Mouse (Mus musculus): ENCODE data around the gene Pelp1. TPM values are rescaled to one million over a fixed set of nuclear protein-coding genes. Genes with fewer than 3 reads are reported as not detected.
"Not testable (repeated sequence)": the region's sequence is repeated elsewhere in the genome, so short reads cannot be mapped to it uniquely, and the experiment has no call there.

Gene Pelp1
- polyA plus RNA-seq, 1 experiment from 2014 or later: 31.6 TPM

DNA sequence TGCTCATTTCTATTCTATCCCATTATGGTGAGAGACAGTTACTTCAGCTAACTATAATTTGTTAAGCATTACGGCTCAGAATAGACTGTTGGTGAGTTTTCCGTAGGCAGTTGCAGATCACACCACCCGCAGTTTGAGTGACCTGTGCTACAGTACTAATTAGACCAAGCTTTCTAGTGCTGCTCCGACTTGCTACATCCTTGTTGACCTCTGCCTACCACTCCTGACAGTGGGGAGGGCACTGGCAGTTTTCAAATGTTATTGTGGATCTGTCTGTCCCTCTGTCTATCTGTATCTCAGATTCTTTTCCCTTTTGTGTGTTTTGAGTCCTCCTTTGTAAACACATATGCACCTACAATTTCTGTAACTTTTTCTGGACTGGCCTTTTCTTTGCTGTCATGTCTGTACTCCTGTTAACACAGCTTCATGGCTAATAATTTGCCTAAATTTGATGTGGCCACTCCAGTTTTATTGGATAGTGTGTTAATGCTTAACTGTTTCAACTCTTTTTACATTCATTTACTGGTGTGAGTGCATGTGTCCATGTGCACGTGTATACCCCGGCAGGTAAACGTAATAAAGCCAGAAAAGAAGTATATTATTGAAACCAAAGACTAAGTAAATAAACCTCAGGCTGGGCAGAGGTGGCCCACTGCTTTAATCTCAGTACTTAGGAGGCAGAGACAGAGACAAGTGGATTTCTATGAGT lies 36.8 kb downstream of the Pelp1 start:
- Histone ChIP-seq H3K27me3 (ENCODE audit: control insufficient read depth, insufficient read depth, low read length) (no peaks in the 10 kb centered on the region), H3K9me3 (ENCODE audit: control insufficient read depth, low read depth, low read length) (no peaks in the 10 kb centered on the region), H3K4me2 (replicated peaks; ENCODE audit: low read depth, low read length) (no peak overlapping the region), H3K4me3 (ENCODE audit: low read depth, low read length) (no peak overlapping the region), H3K36me3 (ENCODE audit: control insufficient read depth, insufficient read depth, low read length) (no peaks in the 10 kb centered on the region), H3K27ac (ENCODE audit: low read length) (no peak overlapping the region), H3K4me1 (ENCODE audit: control insufficient read depth, insufficient read depth, low read length) (no peaks in the 10 kb centered on the region), H3K9ac (replicated peaks; ENCODE audit: low read depth, low read length) (no peak overlapping the region)
- ATAC-seq (ENCODE audit: insufficient number of reproducible peaks, insufficient read depth, low FRiP score, low read depth): no peak
- WGBS: 71% methylated on average over 7 of the region's 7 CpGs

DNA sequence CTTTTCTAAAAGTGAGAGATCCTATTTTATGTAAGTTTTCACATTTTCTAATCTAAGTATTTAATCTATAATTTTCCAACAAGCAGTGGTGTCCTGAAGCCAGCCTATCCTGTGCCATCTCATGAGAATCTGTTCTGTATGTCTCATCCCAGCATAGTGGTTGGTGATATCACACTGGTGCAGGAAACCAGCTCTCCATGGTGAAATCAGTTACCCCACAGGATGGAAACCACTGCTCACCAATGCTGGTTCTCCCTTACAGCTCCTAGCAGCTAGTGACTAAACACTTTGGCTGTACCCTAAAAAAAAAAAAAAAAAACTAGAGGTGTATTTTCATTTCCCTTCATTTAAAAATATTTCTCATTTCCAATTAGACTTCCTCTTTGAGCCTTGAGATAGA lies 37.4 kb downstream of the Pelp1 start:
- Histone ChIP-seq H3K27me3 (ENCODE audit: control insufficient read depth, insufficient read depth, low read length) (no peaks in the 10 kb centered on the region), H3K4me3 (ENCODE audit: low read depth, low read length) (no peak overlapping the region), H3K27ac (ENCODE audit: low read length) (no peak overlapping the region), H3K36me3 (ENCODE audit: control insufficient read depth, insufficient read depth, low read length) (no peaks in the 10 kb centered on the region), H3K9ac (replicated peaks; ENCODE audit: low read depth, low read length) (no peak overlapping the region), H3K9me3 (ENCODE audit: control insufficient read depth, low read depth, low read length) (no peaks in the 10 kb centered on the region), H3K4me2 (replicated peaks; ENCODE audit: low read depth, low read length) (no peak overlapping the region), H3K4me1 (ENCODE audit: control insufficient read depth, insufficient read depth, low read length) (no peaks in the 10 kb centered on the region)
- no peak for ATAC-seq (ENCODE audit: insufficient number of reproducible peaks, insufficient read depth, low FRiP score, low read depth)

DNA sequence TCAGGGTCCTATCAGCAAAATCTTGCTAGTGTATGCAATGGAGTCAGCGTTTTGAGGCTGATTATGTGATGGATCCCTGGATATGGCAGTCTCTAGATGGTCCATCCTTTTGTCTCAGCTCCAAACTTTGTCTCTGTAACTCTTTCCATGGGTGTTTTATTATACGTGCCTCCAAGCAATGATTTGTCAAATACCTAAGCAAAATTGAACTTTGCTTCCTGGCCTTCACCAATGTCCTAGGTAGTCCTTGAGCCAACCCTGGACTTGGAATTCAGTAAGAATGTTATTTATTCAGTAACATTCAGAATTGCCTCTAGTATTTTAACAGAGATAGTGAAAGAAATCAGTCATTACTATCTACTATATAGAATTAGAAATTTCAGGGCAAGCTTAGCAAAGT lies 41.2 kb downstream of the Pelp1 start:
- H3K4me3 ChIP-seq (ENCODE audit: low read depth, low read length); H3K27me3 ChIP-seq (ENCODE audit: control insufficient read depth, insufficient read depth, low read length); H3K27ac ChIP-seq (ENCODE audit: low read length); H3K4me2 ChIP-seq (replicated peaks; ENCODE audit: low read depth, low read length); H3K36me3 ChIP-seq (ENCODE audit: control insufficient read depth, insufficient read depth, low read length); H3K4me1 ChIP-seq (ENCODE audit: control insufficient read depth, insufficient read depth, low read length); ATAC-seq (ENCODE audit: insufficient number of reproducible peaks, insufficient read depth, low FRiP score, low read depth); H3K9me3 ChIP-seq (ENCODE audit: control insufficient read depth, low read depth, low read length); H3K9ac ChIP-seq (replicated peaks; ENCODE audit: low read depth, low read length): not testable (repeated sequence)
- WGBS: 69% methylated on average over 2 of the region's 2 CpGs

DNA sequence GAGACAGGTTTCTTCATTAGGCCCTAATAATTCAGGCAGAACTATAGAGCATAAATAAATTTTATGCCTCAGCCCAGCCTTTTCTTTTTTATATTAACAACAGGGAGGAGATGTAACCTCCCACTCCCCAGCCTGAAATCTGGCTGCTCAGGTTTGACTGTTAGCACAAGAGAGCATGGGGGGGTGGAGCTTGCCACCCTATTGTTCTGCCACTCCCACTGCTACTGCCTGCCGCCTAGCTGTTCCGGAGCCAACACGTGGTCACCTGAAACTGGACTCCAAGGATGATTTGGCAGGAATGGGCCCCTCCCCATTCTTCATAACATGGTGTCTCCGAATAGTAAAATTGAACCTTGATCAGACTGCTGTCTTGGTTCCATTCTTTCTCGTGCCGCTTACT lies 42.1 kb downstream of the Pelp1 start:
- not testable (repeated sequence) for H3K36me3 ChIP-seq (ENCODE audit: control insufficient read depth, insufficient read depth, low read length); H3K9me3 ChIP-seq (ENCODE audit: control insufficient read depth, low read depth, low read length); H3K9ac ChIP-seq (replicated peaks; ENCODE audit: low read depth, low read length); H3K4me2 ChIP-seq (replicated peaks; ENCODE audit: low read depth, low read length); H3K27me3 ChIP-seq (ENCODE audit: control insufficient read depth, insufficient read depth, low read length); H3K4me1 ChIP-seq (ENCODE audit: control insufficient read depth, insufficient read depth, low read length); H3K27ac ChIP-seq (ENCODE audit: low read length); H3K4me3 ChIP-seq (ENCODE audit: low read depth, low read length); ATAC-seq (ENCODE audit: insufficient number of reproducible peaks, insufficient read depth, low FRiP score, low read depth)
- 69% methylated on average over 6 of the region's 6 CpGs for WGBS

- Histone ChIP-seq H3K27ac (ENCODE audit: low read length) (no peak within 1 kb of the TSS), H3K9ac (replicated peaks; ENCODE audit: low read depth, low read length) (no peak within 1 kb of the TSS), H3K27me3 (ENCODE audit: control insufficient read depth, insufficient read depth, low read length) (peaks cover 24% of the 10 kb centered on the region), H3K4me2 (replicated peaks; ENCODE audit: low read depth, low read length) (peak within 1 kb of the TSS; percentile 55), H3K36me3 (ENCODE audit: control insufficient read depth, insufficient read depth, low read length) (no peaks in the 10 kb centered on the region), H3K4me1 (ENCODE audit: control insufficient read depth, insufficient read depth, low read length) (no peaks in the 10 kb centered on the region), H3K9me3 (ENCODE audit: control insufficient read depth, low read depth, low read length) (no peaks in the 10 kb centered on the region), H3K4me3 (ENCODE audit: low read depth, low read length) (peak within 1 kb of the TSS; percentile 27)
- WGBS: 2% methylated on average over 19 of the region's 19 CpGs
- no peak for ATAC-seq (ENCODE audit: insufficient number of reproducible peaks, insufficient read depth, low FRiP score, low read depth)
These were observed 58.0 kb downstream of the Pelp1 start, which contains the start of gene Alox15 for GRCm38 (mm10) chr11:70351868-70352267. Gene Alox15 (minus strand): TSS chr11:70352031.

DNA sequence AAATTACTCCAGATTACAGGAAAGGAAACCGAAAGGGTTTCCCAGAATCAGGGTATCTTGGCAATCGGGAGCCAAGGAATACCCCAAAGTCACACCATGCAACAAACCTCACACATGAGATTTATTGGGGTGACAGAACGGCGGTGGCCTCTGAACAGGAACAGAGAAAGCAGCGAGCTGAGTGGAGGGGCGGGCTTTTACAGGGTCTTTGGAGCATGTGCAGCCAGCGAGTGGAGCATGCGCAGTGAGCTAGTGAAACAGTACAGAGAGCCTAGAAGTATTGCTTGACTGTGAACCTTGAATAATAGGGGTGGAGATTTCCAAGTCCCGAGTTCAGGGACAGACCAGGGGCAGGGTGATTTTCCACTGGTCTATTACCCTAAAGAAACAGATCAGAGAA lies 61.2 kb downstream of the Pelp1 start:
- no peak for ATAC-seq (ENCODE audit: insufficient number of reproducible peaks, insufficient read depth, low FRiP score, low read depth)
- H3K4me1 ChIP-seq (ENCODE audit: control insufficient read depth, insufficient read depth, low read length): no peaks in the 10 kb centered on the region
- H3K27me3 ChIP-seq (ENCODE audit: control insufficient read depth, insufficient read depth, low read length): peaks cover 24% of the 10 kb centered on the region
- H3K27ac ChIP-seq (ENCODE audit: low read length): no peak overlapping the region
- H3K9ac ChIP-seq (replicated peaks; ENCODE audit: low read depth, low read length): no peak overlapping the region
- H3K36me3 ChIP-seq (ENCODE audit: control insufficient read depth, insufficient read depth, low read length): no peaks in the 10 kb centered on the region
- 76% methylated on average over 9 of the region's 9 CpGs for WGBS
- no peak overlapping the region for H3K4me2 ChIP-seq (replicated peaks; ENCODE audit: low read depth, low read length)
- no peak overlapping the region for H3K4me3 ChIP-seq (ENCODE audit: low read depth, low read length)
- H3K9me3 ChIP-seq (ENCODE audit: control insufficient read depth, low read depth, low read length): no peaks in the 10 kb centered on the region

DNA sequence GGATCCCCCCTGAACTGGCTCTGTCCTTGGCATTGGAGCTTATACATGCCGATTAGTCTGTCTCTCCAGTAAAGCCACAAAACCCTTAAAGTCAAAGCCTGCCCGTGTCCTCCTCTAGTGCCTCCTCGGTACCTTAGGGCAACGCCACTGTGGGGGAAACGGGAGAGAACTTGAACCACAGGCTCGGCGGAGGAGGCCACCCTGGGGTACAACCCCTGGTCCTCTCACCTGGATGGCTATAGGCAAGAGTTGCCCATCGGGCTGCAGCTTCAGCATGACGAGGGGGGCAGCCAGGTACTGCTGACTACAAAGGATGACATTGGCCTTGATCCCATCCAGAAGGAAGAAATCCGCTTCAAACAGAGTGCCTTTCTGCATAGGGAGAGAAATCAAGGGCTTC lies 62.0 kb downstream of the Pelp1 start:
- Histone ChIP-seq H3K9ac (replicated peaks; ENCODE audit: low read depth, low read length) (no peak overlapping the region), H3K36me3 (ENCODE audit: control insufficient read depth, insufficient read depth, low read length) (no peaks in the 10 kb centered on the region), H3K27me3 (ENCODE audit: control insufficient read depth, insufficient read depth, low read length) (peaks cover 16% of the 10 kb centered on the region), H3K4me1 (ENCODE audit: control insufficient read depth, insufficient read depth, low read length) (no peaks in the 10 kb centered on the region), H3K27ac (ENCODE audit: low read length) (no peak overlapping the region), H3K4me3 (ENCODE audit: low read depth, low read length) (no peak overlapping the region), H3K9me3 (ENCODE audit: control insufficient read depth, low read depth, low read length) (no peaks in the 10 kb centered on the region), H3K4me2 (replicated peaks; ENCODE audit: low read depth, low read length) (no peak overlapping the region)
- ATAC-seq (ENCODE audit: insufficient number of reproducible peaks, insufficient read depth, low FRiP score, low read depth): no peak
- WGBS: 77% methylated on average over 10 of the region's 10 CpGs

- Histone ChIP-seq H3K4me1 (ENCODE audit: control insufficient read depth, insufficient read depth, low read length) (no peaks in the 10 kb centered on the region), H3K9me3 (ENCODE audit: control insufficient read depth, low read depth, low read length) (no peaks in the 10 kb centered on the region), H3K4me3 (ENCODE audit: low read depth, low read length) (no peak overlapping the region), H3K27me3 (ENCODE audit: control insufficient read depth, insufficient read depth, low read length) (peaks cover 5% of the 10 kb centered on the region; the same call in 1 of the 2 replicates), H3K9ac (replicated peaks; ENCODE audit: low read depth, low read length) (no peak overlapping the region), H3K36me3 (ENCODE audit: control insufficient read depth, insufficient read depth, low read length) (no peaks in the 10 kb centered on the region), H3K27ac (ENCODE audit: low read length) (no peak overlapping the region), H3K4me2 (replicated peaks; ENCODE audit: low read depth, low read length) (no peak overlapping the region)
- 80% methylated on average over 8 of the region's 8 CpGs for WGBS
- ATAC-seq (ENCODE audit: insufficient number of reproducible peaks, insufficient read depth, low FRiP score, low read depth): no peak
These were observed 64.3 kb downstream of the Pelp1 start for GRCm38 (mm10) chr11:70345546-70345945.

- 70% methylated on average over 10 of the region's 10 CpGs for WGBS
- H3K4me2 ChIP-seq (replicated peaks; ENCODE audit: low read depth, low read length): no peak overlapping the region
- H3K4me3 ChIP-seq (ENCODE audit: low read depth, low read length): no peak overlapping the region
- H3K4me1 ChIP-seq (ENCODE audit: control insufficient read depth, insufficient read depth, low read length): no peaks in the 10 kb centered on the region
- ATAC-seq (ENCODE audit: insufficient number of reproducible peaks, insufficient read depth, low FRiP score, low read depth): no peak
- no peaks in the 10 kb centered on the region; the same call in 1 of the 2 replicates for H3K27me3 ChIP-seq (ENCODE audit: control insufficient read depth, insufficient read depth, low read length)
- H3K9ac ChIP-seq (replicated peaks; ENCODE audit: low read depth, low read length): no peak overlapping the region
- no peaks in the 10 kb centered on the region for H3K36me3 ChIP-seq (ENCODE audit: control insufficient read depth, insufficient read depth, low read length)
- no peak overlapping the region for H3K27ac ChIP-seq (ENCODE audit: low read length)
- no peaks in the 10 kb centered on the region for H3K9me3 ChIP-seq (ENCODE audit: control insufficient read depth, low read depth, low read length)
These were observed 64.8 kb downstream of the Pelp1 start for GRCm38 (mm10) chr11:70345061-70345460.
